Mouse (Mus musculus) MEL (cell line): ENCODE data around the gene Atf7ip.

Experiments used
- BHLHE40 ChIP-seq: IDR thresholded peaks from 2 replicates; pipeline ENCODE4 v1.6.1; 2012; ENCODE audit warnings: low read depth, mild to moderate bottlenecking, inconsistent platforms, low read length, improper control_type of control experiment, borderline replicate concordance
- CHD1 ChIP-seq: IDR thresholded peaks from 2 replicates; pipeline ENCODE4 v1.6.1; 2012; ENCODE audit warnings: low read depth, mild to moderate bottlenecking, inconsistent platforms, low read length, improper control_type of control experiment
- E2F4 ChIP-seq: IDR thresholded peaks from 2 replicates; pipeline ENCODE4 v1.6.1; 2011; ENCODE audit warnings: low read depth, low read length, improper control_type of control experiment, borderline replicate concordance
- EP300 ChIP-seq, 2 experiments: IDR thresholded peaks; 2 replicates each; pipeline ENCODE4 v1.6.1; 2011; ENCODE audit warnings: improper control_type of control experiment in 2 of 2, low read length in 2 of 2, low read depth in 1 of 2, mild to moderate bottlenecking in 1 of 2
- GABPA ChIP-seq: IDR thresholded peaks from 2 replicates; pipeline ENCODE4 v1.6.1; 2012; ENCODE audit warnings: low read depth, mild to moderate bottlenecking, inconsistent platforms, low read length, improper control_type of control experiment, moderate library complexity
- KAT2A ChIP-seq: conservative IDR thresholded peaks from 2 replicates; pipeline ENCODE4 v1.6.1; 2012; ENCODE audit warnings: low read depth, low read length, improper control_type of control experiment, inconsistent platforms
- MAX ChIP-seq: IDR thresholded peaks from 2 replicates; pipeline ENCODE4 v1.6.1; 2011; ENCODE audit warnings: low read length, improper control_type of control experiment
- POLR2A ChIP-seq, 2 experiments: IDR thresholded peaks; 2 replicates each; pipeline ENCODE4 v1.6.1; 2011 to 2012; ENCODE audit warnings: low read length in 2 of 2, mild to moderate bottlenecking in 2 of 2, control low read depth in 1 of 2, improper control_type of control experiment in 1 of 2, low read depth in 1 of 2, moderate library complexity in 1 of 2; ENCODE audit not compliant: control insufficient read depth in 1 of 2, insufficient read depth in 1 of 2, poor library complexity in 1 of 2
- POLR2AphosphoS2 ChIP-seq: IDR thresholded peaks from 2 replicates; pipeline ENCODE4 v1.6.1; 2011; ENCODE audit warnings: low read length, improper control_type of control experiment
- RCOR1 ChIP-seq: IDR thresholded peaks from 2 replicates; pipeline ENCODE4 v1.6.1; 2012; ENCODE audit warnings: low read depth, mild to moderate bottlenecking, inconsistent platforms, low read length, improper control_type of control experiment
- ZC3H11A ChIP-seq: IDR thresholded peaks from 2 replicates; pipeline ENCODE4 v1.6.1; 2012; ENCODE audit warnings: low read depth, mild to moderate bottlenecking, inconsistent platforms, low read length, improper control_type of control experiment
- ZKSCAN1 ChIP-seq: IDR thresholded peaks from 2 replicates; pipeline ENCODE4 v1.6.1; 2012; ENCODE audit warnings: low read depth, mild to moderate bottlenecking, inconsistent platforms, low read length, improper control_type of control experiment, moderate library complexity

GRCm38 (mm10) chr6:136486801-136487553, 19.0 kb upstream of the Atf7ip start:
- no peak for TF ChIP-seq EP300 (IDR thresholded peaks at IDR 0.05; ENCODE audit: low read depth in 1 of 2, low read length in 2 of 2)
- no peak for TF ChIP-seq E2F4
- TF ChIP-seq MAX: no peak
- TF ChIP-seq POLR2AphosphoS2: no peak
- TF ChIP-seq POLR2A (IDR thresholded peaks at IDR 0.05; ENCODE audit: control insufficient read depth in 1 of 2, insufficient read depth in 1 of 2, low read depth in 1 of 2, low read length in 2 of 2, poor library complexity in 1 of 2): no peak
- TF ChIP-seq ZC3H11A: no peak
- no peak for TF ChIP-seq RCOR1
- no peak for TF ChIP-seq ZKSCAN1
- no peak for TF ChIP-seq BHLHE40
- no peak for TF ChIP-seq CHD1
- TF ChIP-seq KAT2A: no peak
- no peak for TF ChIP-seq GABPA
